Mouse (Mus musculus): ENCODE measurements at regions not wholly inside any gene's neighbourhood (a gene's known extent, or its start where the extent isn't known, plus 50 kb on each side); places are given as distances from the start of the nearest gene placed in this dataset.
"Not testable (repeated sequence)": the region's sequence is repeated elsewhere in the genome, so short reads cannot be mapped to it uniquely, and the experiment has no call there.

DNA sequence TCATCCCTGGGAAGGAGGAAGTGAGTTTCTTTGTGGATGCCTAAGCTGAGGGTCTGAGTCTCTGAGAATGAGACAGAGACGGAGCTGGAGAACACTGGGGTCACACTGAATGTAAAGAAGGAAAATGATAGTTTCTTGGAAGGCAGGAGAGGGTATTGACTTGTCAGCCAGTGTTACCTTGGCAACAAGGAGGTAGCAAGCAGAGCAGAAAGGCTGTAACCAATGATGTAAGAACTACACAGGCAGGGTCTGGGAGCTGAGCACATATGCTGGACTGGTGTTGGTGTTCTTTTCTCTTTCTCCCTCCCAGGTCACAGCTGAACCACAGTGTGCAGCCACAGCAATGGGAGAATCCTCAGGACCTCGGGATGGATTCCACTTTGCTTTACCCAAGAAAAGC, 75.5 kb upstream of the 1110032F04Rik start:
- intact Hi-C loops (cut with DNase I) = no loop called here

DNA sequence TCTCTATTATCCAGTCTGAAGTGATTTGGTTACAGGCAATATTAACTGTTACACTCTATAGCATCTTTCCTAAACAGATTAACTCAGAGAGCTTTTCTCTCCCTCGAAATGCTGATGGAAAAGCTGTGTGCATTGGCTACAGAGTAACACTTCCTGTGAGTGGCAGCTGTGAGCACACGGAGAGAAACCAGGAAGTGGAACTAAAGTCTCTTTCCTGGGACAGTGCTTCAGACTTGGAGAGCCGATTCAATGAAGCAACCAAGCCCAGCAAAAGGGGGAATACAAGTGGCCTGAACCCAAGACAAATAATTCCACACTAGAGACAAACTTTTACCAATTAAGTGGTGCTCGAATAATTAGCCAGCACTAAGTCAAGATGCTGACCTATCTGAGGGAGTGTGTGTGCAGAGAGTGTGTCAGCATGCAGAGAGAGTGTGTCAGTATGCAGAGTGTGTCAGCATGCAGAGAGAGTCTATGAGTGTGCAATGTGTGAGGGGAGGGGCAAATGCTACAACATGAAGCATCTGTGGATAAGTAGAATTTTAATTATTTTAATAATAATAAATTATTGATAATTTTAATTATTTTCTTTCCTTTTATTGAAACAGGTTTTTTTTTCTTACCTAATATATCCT, 74.9 kb upstream of the 1110032F04Rik start:
- intact Hi-C loops (cut with DNase I) = no loop called here
- DNase-seq = no peak

More for the DNA sequence above, 75.5 kb upstream of the 1110032F04Rik start:
- no peak for DNase-seq

DNA sequence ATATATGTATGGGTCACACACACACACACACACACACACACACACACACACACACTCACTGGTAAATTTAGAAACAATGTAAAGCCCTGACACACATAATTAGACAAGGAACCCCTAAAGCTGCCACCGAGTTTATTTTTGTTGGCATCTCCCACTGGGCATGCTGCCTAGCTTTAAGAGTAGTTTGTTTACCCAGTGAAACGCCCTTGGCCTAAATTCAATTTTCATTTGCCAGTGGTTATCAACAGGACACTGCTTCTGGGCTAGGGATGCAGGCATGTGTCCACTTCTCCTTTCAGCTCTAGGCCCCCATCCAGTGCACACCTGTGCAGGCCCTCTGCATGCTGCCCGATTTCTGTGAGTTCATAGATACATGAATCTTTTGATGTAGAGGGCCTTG, 73.7 kb upstream of the 1110032F04Rik start:
- intact Hi-C loops (cut with DNase I) = no loop called here
- DNase-seq = no peak

DNA sequence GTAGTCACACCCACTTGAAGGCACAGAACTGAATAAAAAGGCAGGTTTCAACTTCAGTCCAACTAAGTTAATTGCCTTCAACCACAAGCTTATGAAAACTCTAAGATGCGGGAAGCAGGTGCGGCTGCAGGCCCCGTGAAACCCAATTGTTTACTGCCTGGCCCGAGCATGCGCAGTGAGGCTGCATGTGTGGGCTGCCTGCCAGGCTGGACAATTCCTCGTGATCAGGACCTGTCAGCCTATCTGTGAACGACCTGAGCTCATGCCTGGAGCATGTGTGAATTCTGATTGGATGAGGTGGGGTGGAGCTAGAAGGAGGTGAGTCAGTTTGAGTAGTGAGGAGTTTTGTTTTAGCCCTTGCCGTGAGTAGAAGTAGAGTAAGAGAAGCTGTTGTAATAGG, 71.0 kb upstream of the 1110032F04Rik start:
- intact Hi-C loops (cut with DNase I); DNase-seq: not testable (repeated sequence)

DNA sequence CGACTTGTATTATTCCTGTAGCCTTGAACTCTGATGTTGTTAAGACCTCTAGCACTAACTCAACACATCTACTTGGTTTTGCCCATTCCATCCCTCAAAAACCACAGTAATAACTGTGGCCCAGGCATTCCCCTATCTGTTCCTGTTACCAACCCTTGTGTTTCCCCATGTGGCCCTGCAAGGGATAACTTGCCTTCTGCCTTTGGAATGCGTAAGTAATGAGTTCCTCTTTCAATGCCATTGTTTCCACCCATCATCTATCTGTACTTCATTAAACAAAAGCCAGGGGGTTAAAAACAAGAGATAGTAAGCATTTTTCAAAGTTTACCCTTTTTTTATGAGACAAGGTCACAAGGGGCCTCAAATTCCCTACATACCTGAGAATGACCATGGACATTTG, 60.5 kb upstream of the 1110032F04Rik start:
- no peak for DNase-seq
- intact Hi-C loops (cut with DNase I) = no loop called here

DNA sequence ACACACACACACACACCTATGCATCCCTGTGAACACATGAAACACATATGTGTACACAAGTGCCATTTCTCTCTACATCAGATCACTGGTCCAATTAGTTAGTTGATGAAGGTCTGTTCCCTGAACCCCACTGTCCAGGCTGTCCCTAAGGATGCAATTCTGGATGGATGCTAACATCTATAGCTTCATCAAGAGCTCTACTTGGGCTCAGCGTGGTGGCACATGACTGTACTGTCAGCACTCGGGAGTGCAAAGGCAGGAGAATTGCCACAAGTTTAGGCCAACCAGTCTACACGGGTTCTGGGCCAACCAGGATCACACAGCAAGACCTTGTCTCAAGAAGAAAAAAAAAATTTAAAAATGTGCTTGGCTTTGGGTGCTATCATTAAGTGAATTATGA, 55.9 kb upstream of the 1110032F04Rik start:
- DNase-seq = no peak
- intact Hi-C loops (cut with DNase I) = no loop called here

DNA sequence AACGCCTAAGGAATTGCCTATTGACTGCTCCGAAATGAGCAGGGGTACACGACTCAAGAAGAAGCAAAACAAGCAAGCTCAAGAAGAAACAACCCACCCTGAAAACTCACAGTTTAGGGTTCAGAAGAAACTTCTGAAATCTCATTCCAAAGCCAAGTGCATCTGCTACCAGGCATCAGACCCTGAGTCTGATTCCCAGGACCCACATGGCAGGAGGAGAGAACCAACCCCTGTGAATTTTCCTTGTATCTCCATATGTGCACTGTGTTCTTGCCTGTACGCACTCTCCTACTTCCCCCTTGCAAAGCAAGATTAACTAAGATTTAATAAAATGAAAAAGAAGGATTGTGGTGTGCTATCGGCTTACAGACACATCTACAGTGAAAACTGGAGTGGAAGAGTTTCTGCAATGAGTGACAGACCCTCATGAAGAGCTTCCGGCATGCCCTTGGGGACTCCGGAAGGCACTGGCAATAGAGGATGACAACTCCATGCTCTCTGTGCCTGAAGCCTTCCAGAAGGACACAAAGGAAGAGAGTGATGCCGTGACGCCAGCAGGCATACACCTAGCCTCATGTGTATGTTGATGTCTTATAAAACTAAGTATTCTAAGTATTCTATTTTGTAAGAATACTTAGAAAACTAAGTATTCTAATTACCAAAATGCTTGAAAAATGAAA, 55.2 kb upstream of the 1110032F04Rik start:
- no peak for DNase-seq
- intact Hi-C loops (cut with DNase I) = no loop called here

DNA sequence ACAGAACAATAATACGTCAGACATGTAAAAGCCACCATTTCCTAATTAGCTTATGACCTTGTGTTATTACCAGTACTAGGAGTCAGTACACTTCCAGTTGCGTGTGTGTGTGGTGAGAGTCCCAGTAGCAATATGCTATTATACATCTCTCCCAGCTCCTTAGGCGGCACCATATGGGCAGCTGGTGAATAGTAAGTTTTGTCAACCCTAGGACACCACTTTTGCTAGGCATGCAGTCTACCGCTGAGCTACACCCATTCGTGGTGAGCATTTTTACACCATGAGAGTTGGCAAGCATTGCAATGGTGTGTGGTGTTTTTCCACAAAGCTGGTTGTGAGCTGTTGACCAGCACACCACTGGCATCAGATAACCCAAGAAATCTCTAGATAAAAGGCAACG, 53.8 kb upstream of the 1110032F04Rik start:
- intact Hi-C loops (cut with DNase I) = no loop called here
- no peak for DNase-seq

DNA sequence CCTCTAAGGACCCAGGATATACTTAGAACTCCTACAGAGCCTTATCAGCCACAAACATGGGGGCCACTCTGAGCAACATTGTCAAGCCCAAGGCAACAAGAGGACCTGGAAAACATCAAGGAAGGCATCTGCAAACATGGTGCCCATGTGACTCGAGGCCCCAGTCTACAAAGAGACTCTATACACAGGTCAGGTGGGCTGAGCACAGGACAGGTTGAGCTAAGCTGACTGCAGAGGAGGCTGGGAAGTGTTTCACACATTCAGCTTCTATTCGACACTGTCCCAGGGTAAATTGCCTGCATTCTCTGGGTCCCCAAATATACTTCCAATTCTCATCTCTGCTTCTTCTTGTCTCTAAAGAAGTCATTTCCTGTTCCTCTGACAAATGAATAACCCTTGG, 52.1 kb upstream of the 1110032F04Rik start:
- intact Hi-C loops (cut with DNase I) = no loop called here
- no peak for DNase-seq

Measured in gastrocnemius, postnatal 36 days (tissue).